Mouse (Mus musculus): ENCODE data around the gene Tfrc.

DNA sequence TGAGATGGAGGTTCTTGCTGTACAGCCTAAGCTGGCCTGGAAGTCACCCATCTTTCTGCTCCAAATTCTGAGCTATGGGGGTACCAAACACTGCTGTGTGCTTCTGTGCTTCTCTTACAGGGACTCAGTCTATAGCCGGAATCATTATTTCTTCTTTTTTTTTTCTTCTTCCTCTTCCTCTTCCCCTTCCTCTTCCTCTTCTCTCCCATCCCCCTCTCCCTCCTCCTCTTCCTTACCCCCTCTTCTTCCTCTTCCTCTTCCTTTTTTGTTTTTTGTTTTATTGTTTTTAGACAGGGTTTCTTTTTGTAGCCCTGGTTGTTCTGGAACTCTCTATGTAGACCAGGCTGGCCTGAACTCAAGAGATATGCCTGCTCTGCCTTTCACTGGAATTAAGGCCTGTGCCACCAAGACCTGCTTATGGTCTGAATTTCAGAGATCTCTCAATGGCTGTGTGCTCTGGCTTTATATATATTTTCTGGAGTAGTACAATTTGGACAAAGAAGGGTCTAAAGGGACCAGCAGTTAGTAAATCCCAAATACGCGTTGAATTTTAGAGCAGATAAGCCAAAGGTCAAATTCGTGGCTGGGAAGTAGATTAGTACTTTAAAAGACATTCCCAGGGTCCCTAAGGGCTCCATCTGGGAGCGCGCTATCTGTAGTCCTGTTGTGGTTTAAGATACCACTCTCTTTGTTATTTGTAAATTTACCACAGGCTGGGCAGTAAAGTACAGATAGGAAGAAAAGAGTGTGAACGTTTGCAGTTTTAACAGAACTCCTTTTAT is 967 bp upstream of the Tfrc start:
- TF ChIP-seq CTCF (IDR thresholded peaks at IDR 0.05; ENCODE audit: low read depth), result no peak
- peak; percentile 36; the same call in 1 of the 2 replicates for TF ChIP-seq EP300 (IDR thresholded peaks at IDR 0.05; ENCODE audit: low read depth)

Data from liver, embryonic 14.5 days (tissue).